Mouse (Mus musculus): ENCODE results near the gene Dpp6. TPM values are rescaled to one million over a fixed set of nuclear protein-coding genes. Genes with fewer than 3 reads are reported as not detected.
"Not testable (repeated sequence)": the region's sequence is repeated elsewhere in the genome, so short reads cannot be mapped to it uniquely, and the experiment has no call there.

Dpp6 gene
- total and polyA plus RNA-seq, 3 experiments, result not detected

DNA sequence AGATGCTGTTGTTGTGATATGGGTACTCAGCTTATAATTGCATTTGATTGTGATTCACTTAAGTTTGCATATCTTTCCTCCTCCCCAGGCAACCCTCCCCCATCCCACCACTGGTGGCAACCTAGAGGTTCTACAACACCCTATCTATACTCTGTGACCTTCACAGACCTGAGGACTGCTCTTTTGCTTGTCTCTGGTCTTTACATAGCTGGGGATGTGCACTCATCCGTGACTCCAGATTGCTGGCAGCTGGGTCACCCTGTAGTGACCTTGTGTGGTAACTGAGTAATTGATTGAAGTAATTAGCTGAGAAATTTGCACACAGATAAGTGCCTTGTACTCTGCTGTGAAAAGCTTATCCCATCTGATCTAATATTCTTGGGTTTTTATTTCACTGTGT is 669.1 kb downstream of the Dpp6 start:
- H3K27ac ChIP-seq (ENCODE audit: control insufficient read depth, low read depth, low read length), result no peak overlapping the region
- no peak overlapping the region for H3K9ac ChIP-seq (ENCODE audit: control insufficient read depth, low read depth, low read length, poor library complexity, severe bottlenecking)
- no peaks in the 10 kb centered on the region for H3K27me3 ChIP-seq (ENCODE audit: control insufficient read depth in 1 of 2, insufficient read depth in 2 of 2, low read length in 2 of 2)
- no peaks in the 10 kb centered on the region for H3K79me2 ChIP-seq (ENCODE audit: control insufficient read depth, insufficient read depth, low read length, poor library complexity)
- no peaks in the 10 kb centered on the region for H3K36me3 ChIP-seq (ENCODE audit: control insufficient read depth in 1 of 2, insufficient read depth in 2 of 2, low read length in 2 of 2)
- H3K9me3 ChIP-seq (replicated peaks; ENCODE audit: insufficient read depth, low read length), result no peaks in the 10 kb centered on the region
- DNase-seq (ENCODE audit: low read depth, low spot score), result no peak
- no peak overlapping the region for H3K4me3 ChIP-seq (ENCODE audit: control insufficient read depth in 1 of 2, insufficient read depth in 1 of 2, low read depth in 2 of 2, low read length in 2 of 2)
- TF ChIP-seq RCOR1 (IDR thresholded peaks at IDR 0.05; ENCODE audit: low read depth, low read length), result no peak
- no peak for TF ChIP-seq MXI1 (IDR thresholded peaks at IDR 0.05; ENCODE audit: low read depth, low read length)
- TF ChIP-seq E2F4 (IDR thresholded peaks at IDR 0.05; ENCODE audit: borderline replicate concordance, low read depth, low read length), result no peak
- no peak for TF ChIP-seq POLR2A (IDR thresholded peaks at IDR 0.05; ENCODE audit: control insufficient read depth in 1 of 2, insufficient read depth in 1 of 2, low read depth in 1 of 2, low read length in 2 of 2, poor library complexity in 1 of 2)
- no peak for TF ChIP-seq USF2 (IDR thresholded peaks at IDR 0.05; ENCODE audit: borderline replicate concordance in 1 of 2, insufficient read depth in 1 of 2, low read depth in 1 of 2, low read length in 2 of 2)
- TF ChIP-seq KAT2A (conservative IDR thresholded peaks at IDR 0.05; ENCODE audit: low read depth, low read length), result no peak
- no peak for TF ChIP-seq MEF2A (IDR thresholded peaks at IDR 0.05; ENCODE audit: extremely low read depth, insufficient replicate concordance, low read depth, low read length, poor library complexity, severe bottlenecking)
- no peaks in the 10 kb centered on the region for H3K4me1 ChIP-seq (ENCODE audit: control insufficient read depth in 1 of 2, insufficient read depth in 2 of 2, low read length in 2 of 2)

DNA sequence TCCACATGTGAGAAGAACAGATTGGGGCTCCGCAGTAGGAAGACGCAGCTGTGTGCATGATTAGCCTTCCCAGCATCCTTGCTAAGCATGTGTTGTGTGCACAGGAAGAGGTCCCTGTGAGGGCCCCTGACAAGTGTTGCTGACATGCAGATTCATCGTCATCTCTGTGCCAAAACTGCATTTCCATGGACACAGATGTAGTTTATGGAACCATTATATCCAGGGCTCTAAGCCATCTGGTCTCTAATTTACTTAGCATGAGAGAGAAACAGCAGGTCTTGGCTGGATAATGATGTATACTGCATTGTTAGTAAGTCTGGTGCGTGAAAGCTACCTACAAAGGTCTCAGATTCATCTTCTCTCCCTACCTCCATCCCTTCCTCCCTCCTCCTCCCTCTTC is 673.9 kb downstream of the Dpp6 start:
- no peaks in the 10 kb centered on the region for H3K36me3 ChIP-seq (ENCODE audit: control insufficient read depth in 1 of 2, insufficient read depth in 2 of 2, low read length in 2 of 2)

DNA sequence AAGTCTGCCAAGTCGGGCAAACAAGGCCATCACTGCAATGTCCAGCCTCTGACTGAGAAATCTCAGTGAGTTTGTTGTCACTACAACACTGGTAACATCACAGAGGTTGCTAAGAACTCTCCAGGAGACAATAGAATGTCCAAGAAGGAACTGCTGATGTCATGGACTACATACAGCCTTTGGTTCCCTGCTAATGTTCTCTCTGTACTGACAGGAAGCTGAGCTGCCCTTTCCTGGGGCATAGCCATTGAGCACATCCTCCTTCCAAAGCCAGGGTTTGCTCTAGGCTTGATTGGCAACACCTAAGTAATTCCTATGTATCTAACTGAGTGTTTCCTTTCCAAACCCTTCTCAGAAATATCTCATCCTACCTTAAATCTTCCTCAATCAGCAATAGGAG is 684.3 kb downstream of the Dpp6 start, which contains the start of gene Speer4b:
Gene Speer4b, minus strand, starts transcription at position 101 of the 400 bp plus-strand sequence.
- not testable (repeated sequence) for H3K9ac ChIP-seq (ENCODE audit: control insufficient read depth, low read depth, low read length, poor library complexity, severe bottlenecking); H3K4me3 ChIP-seq (ENCODE audit: control insufficient read depth in 1 of 2, insufficient read depth in 1 of 2, low read depth in 2 of 2, low read length in 2 of 2); H3K27ac ChIP-seq (ENCODE audit: control insufficient read depth, low read depth, low read length); DNase-seq (ENCODE audit: low read depth, low spot score); H3K79me2 ChIP-seq (ENCODE audit: control insufficient read depth, insufficient read depth, low read length, poor library complexity); H3K36me3 ChIP-seq (ENCODE audit: control insufficient read depth in 1 of 2, insufficient read depth in 2 of 2, low read length in 2 of 2); H3K9me3 ChIP-seq (replicated peaks; ENCODE audit: insufficient read depth, low read length); H3K4me1 ChIP-seq (ENCODE audit: control insufficient read depth in 1 of 2, insufficient read depth in 2 of 2, low read length in 2 of 2); H3K27me3 ChIP-seq (ENCODE audit: control insufficient read depth in 1 of 2, insufficient read depth in 2 of 2, low read length in 2 of 2)

More for the DNA sequence above, 673.9 kb downstream of the Dpp6 start:
- DNase-seq (ENCODE audit: low read depth, low spot score), result no peak
- H3K9me3 ChIP-seq (replicated peaks; ENCODE audit: insufficient read depth, low read length), result no peaks in the 10 kb centered on the region
- no peaks in the 10 kb centered on the region for H3K4me1 ChIP-seq (ENCODE audit: control insufficient read depth in 1 of 2, insufficient read depth in 2 of 2, low read length in 2 of 2)
- H3K27me3 ChIP-seq (ENCODE audit: control insufficient read depth in 1 of 2, insufficient read depth in 2 of 2, low read length in 2 of 2), result no peaks in the 10 kb centered on the region
- H3K4me3 ChIP-seq (ENCODE audit: control insufficient read depth in 1 of 2, insufficient read depth in 1 of 2, low read depth in 2 of 2, low read length in 2 of 2), result no peak overlapping the region
- H3K79me2 ChIP-seq (ENCODE audit: control insufficient read depth, insufficient read depth, low read length, poor library complexity), result no peaks in the 10 kb centered on the region
- H3K9ac ChIP-seq (ENCODE audit: control insufficient read depth, low read depth, low read length, poor library complexity, severe bottlenecking), result no peak overlapping the region
- H3K27ac ChIP-seq (ENCODE audit: control insufficient read depth, low read depth, low read length), result no peak overlapping the region
- no peak for TF ChIP-seq TCF12 (IDR thresholded peaks at IDR 0.05; ENCODE audit: low read depth, low read length)

DNA sequence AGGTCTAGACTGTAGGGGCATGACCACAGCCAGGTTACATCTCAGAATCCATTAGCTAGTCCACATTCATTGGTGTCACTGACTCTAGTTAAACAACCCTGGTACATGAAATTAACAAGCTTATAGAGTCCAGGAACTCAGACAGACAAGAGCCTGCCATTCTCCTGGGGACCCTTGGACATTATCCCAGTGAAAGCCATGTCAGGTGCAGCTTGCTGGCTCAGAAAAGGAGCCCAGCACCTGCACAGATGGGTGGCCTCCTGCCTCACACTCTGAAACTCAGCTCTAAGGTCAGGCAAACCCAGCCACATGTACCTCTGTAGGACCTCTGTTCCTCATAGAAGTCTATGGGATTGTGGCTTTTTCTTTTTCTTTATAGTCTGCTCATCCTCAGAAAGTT is 701.7 kb downstream of the Dpp6 start:
- no peak overlapping the region for H3K9ac ChIP-seq (ENCODE audit: control insufficient read depth, low read depth, low read length, poor library complexity, severe bottlenecking)
- no peak for DNase-seq (ENCODE audit: low read depth, low spot score)
- H3K4me1 ChIP-seq (ENCODE audit: control insufficient read depth in 1 of 2, insufficient read depth in 2 of 2, low read length in 2 of 2), result no peaks in the 10 kb centered on the region
- H3K36me3 ChIP-seq (ENCODE audit: control insufficient read depth in 1 of 2, insufficient read depth in 2 of 2, low read length in 2 of 2), result no peaks in the 10 kb centered on the region
- no peaks in the 10 kb centered on the region for H3K9me3 ChIP-seq (replicated peaks; ENCODE audit: insufficient read depth, low read length)
- no peaks in the 10 kb centered on the region for H3K27me3 ChIP-seq (ENCODE audit: control insufficient read depth in 1 of 2, insufficient read depth in 2 of 2, low read length in 2 of 2)
- H3K79me2 ChIP-seq (ENCODE audit: control insufficient read depth, insufficient read depth, low read length, poor library complexity), result no peaks in the 10 kb centered on the region
- TF ChIP-seq ELF1 (IDR thresholded peaks at IDR 0.05; ENCODE audit: low read depth, low read length) (no peak), SIN3A (IDR thresholded peaks at IDR 0.05; ENCODE audit: low read length) (no peak), MAZ (IDR thresholded peaks at IDR 0.05; ENCODE audit: low read depth, low read length) (no peak), MYB (IDR thresholded peaks at IDR 0.05; ENCODE audit: low read depth, low read length) (no peak)
- H3K27ac ChIP-seq (ENCODE audit: control insufficient read depth, low read depth, low read length), result no peak overlapping the region
- H3K4me3 ChIP-seq (ENCODE audit: control insufficient read depth in 1 of 2, insufficient read depth in 1 of 2, low read depth in 2 of 2, low read length in 2 of 2), result no peak overlapping the region

Data from MEL (cell line).